7 mouse cellular contexts compared by ENCODE assay signal in genomic region chr11:3386941-3387368, GRCm38 (mm10). TPM values are rescaled to one million over a fixed set of nuclear protein-coding genes. Genes with fewer than 3 reads are reported as not detected.
DNase-seq lines count a peak whose midpoint lies in the region; ATAC-seq lines count a peak whose summit lies in the region.

No protein-coding gene starts in this region.

- DNase-seq in adrenal gland, adult 8-10 months: peak; percentile 75
- DNase-seq in embryo, embryonic 9.5 days (ENCODE audit: extremely low spot score): peak; percentile 76
- DNase-seq in heart, adult 18-20 months: peak; percentile 85 to 91
- DNase-seq in kidney, adult 18-20 months: peak; percentile 91
- DNase-seq in limb, embryonic 10.5 days (ENCODE audit: low spot score): peak; percentile 85
- DNase-seq in midbrain, embryonic 14.5 days: peak; percentile 86
- DNase-seq in spleen, adult 12 weeks (ENCODE audit: low spot score): peak; percentile 70

- H3K9ac ChIP-seq in midbrain, embryonic 14.5 days (replicated peaks; ENCODE audit: low read length): no peak overlapping the region

- H3K4me1 ChIP-seq in limb, embryonic 10.5 days: peaks cover 10% of the 10 kb centered on the region; the same call in 1 of the 2 replicates
- H3K4me1 ChIP-seq in midbrain, embryonic 14.5 days (ENCODE audit: control insufficient read depth, insufficient read depth, low read length): no peaks in the 10 kb centered on the region

- H3K9me3 ChIP-seq in limb, embryonic 10.5 days (replicated peaks): no peaks in the 10 kb centered on the region
- no peaks in the 10 kb centered on the region for H3K9me3 ChIP-seq in midbrain, embryonic 14.5 days (ENCODE audit: control insufficient read depth, low read length)

- H3K36me3 ChIP-seq in limb, embryonic 10.5 days: peaks cover 12% of the 10 kb centered on the region
- no peaks in the 10 kb centered on the region for H3K36me3 ChIP-seq in midbrain, embryonic 14.5 days (ENCODE audit: control insufficient read depth, insufficient read depth, low read length)

- 25% methylated on average over 4 of the region's 4 CpGs for WGBS in limb, embryonic 10.5 days
- 26% methylated on average over 4 of the region's 4 CpGs for WGBS in midbrain, embryonic 14.5 days

- H3K4me3 ChIP-seq in limb, embryonic 10.5 days: no peak overlapping the region
- H3K4me3 ChIP-seq in midbrain, embryonic 14.5 days (replicated peaks; ENCODE audit: low read depth, low read length): no peak overlapping the region

- no peaks in the 10 kb centered on the region for H3K27me3 ChIP-seq in limb, embryonic 10.5 days (ENCODE audit: low read depth, poor library complexity, severe bottlenecking)
- H3K27me3 ChIP-seq in midbrain, embryonic 14.5 days (ENCODE audit: control insufficient read depth, insufficient read depth, low read length): no peaks in the 10 kb centered on the region

- no peak for ATAC-seq in midbrain, embryonic 14.5 days (ENCODE audit: low FRiP score, low TSS enrichment)

- H3K27ac ChIP-seq in limb, embryonic 10.5 days: no peak overlapping the region
- H3K27ac ChIP-seq in midbrain, embryonic 14.5 days (replicated peaks; ENCODE audit: low read depth, low read length): no peak overlapping the region

- H3K4me2 ChIP-seq in midbrain, embryonic 14.5 days (ENCODE audit: low read length): no peak overlapping the region

RNA-seq across cellular contexts. Expression of gene Limk2, which starts 22.0 kb away (rescaled TPM):
- 10 to 100 TPM; 19.4 to 36.8 (median 32.2) TPM for total RNA-seq in adrenal gland, adult 8-10 months (2022)
- total RNA-seq in heart, adult 18-20 months (2021): 10 to 100 TPM; 15.1 to 17.0 TPM
- 45.2 and 54.6 TPM in 2 replicates for polyA plus RNA-seq in limb, embryonic 10.5 days (2016; fragmentation: Nextera tagmentation; extraction: Ambion mirVana)
- polyA plus RNA-seq in midbrain, embryonic 14.5 days (2014; fragmentation: Nextera tagmentation; extraction: Ambion mirVana): 155 and 172 TPM in 2 replicates

RNA-seq across cellular contexts. Expression of gene Pik3ip1, which starts 56.8 kb away (rescaled TPM):
- total RNA-seq in adrenal gland, adult 8-10 months (2022): 10 to 100 TPM; 17.2 to 28.2 (median 25.1) TPM
- total RNA-seq in heart, adult 18-20 months (2021): 10 to 100 TPM; 45.2 to 51.2 TPM
- 5.9 and 8.5 TPM in 2 replicates for polyA plus RNA-seq in limb, embryonic 10.5 days (2016; fragmentation: Nextera tagmentation; extraction: Ambion mirVana)
- 20.2 and 21.2 TPM in 2 replicates for polyA plus RNA-seq in midbrain, embryonic 14.5 days (2014; fragmentation: Nextera tagmentation; extraction: Ambion mirVana)
